Comparison of ENCODE assay signal across 7 mouse cellular contexts in genomic region chr17:5872506-5872905, GRCm38 (mm10). TPM values are rescaled to one million over a fixed set of nuclear protein-coding genes. Genes with fewer than 3 reads are reported as not detected.
A peak's percentile ranks its signal among the peaks of the same experiment; 100 is the strongest.
DNase-seq lines count a peak whose midpoint lies in the region; ATAC-seq and TF ChIP-seq lines count a peak whose summit lies in the region.

No protein-coding gene starts in this region.

- 0 out of 2 replicates have a peak overlapping the region, but pooled peaks have one; percentile 2 for H3K4me3 ChIP-seq in heart, embryonic 15.5 days
- no peak overlapping the region for H3K4me3 ChIP-seq in midbrain, postnatal 0 days (ENCODE audit: low read depth, low read length)

- ATAC-seq in heart, embryonic 15.5 days (replicated peaks; ENCODE audit: insufficient number of reproducible peaks, insufficient read depth, low FRiP score, low read depth), result peak; percentile 93
- 0 out of 2 replicates have a peak, but pooled peaks have one; percentile 38 for ATAC-seq in midbrain, postnatal 0 days (ENCODE audit: low FRiP score)

- 15% methylated on average over 12 of the region's 12 CpGs for WGBS in heart, embryonic 15.5 days
- 54% methylated on average over 12 of the region's 12 CpGs for WGBS in midbrain, postnatal 0 days

- H3K27me3 ChIP-seq in heart, embryonic 15.5 days, result no peaks in the 10 kb centered on the region
- no peaks in the 10 kb centered on the region for H3K27me3 ChIP-seq in midbrain, postnatal 0 days (ENCODE audit: insufficient read depth, low read length)

- H3K36me3 ChIP-seq in heart, embryonic 15.5 days, result no peaks in the 10 kb centered on the region
- no peaks in the 10 kb centered on the region for H3K36me3 ChIP-seq in midbrain, postnatal 0 days (ENCODE audit: insufficient read depth, low read length)

- peak; percentile 73 for DNase-seq in urinary bladder, postnatal 14 days (ENCODE audit: low spot score)
- no peak for DNase-seq in urinary bladder, postnatal 10 days (ENCODE audit: low spot score)
- DNase-seq in cerebellum, postnatal 14 days, result peak; percentile 75
- DNase-seq in kidney, postnatal 36 days, result peak; percentile 84 to 90
- peak; percentile 64 for DNase-seq in midbrain, postnatal 0 days (ENCODE audit: low spot score)
- no peak for DNase-seq in c-Kit-positive CD71-positive TER-119-positive erythroid progenitor cells, embryonic 14.5 days (ENCODE audit: low spot score)

- peaks cover 21% of the 10 kb centered on the region for H3K4me1 ChIP-seq in heart, embryonic 15.5 days (replicated peaks)
- H3K4me1 ChIP-seq in midbrain, postnatal 0 days (ENCODE audit: insufficient read depth, low read length), result no peaks in the 10 kb centered on the region

- no peaks in the 10 kb centered on the region for H3K9me3 ChIP-seq in heart, embryonic 15.5 days (replicated peaks)
- no peaks in the 10 kb centered on the region for H3K9me3 ChIP-seq in midbrain, postnatal 0 days (ENCODE audit: low read length)

- TF ChIP-seq CTCF in midbrain, postnatal 0 days (IDR thresholded peaks at IDR 0.05), result no peak

- H3K4me2 ChIP-seq in heart, embryonic 15.5 days, result peak overlapping the region; percentile 27
- H3K4me2 ChIP-seq in midbrain, postnatal 0 days (ENCODE audit: low read depth, low read length, poor library complexity, severe bottlenecking), result no peak overlapping the region

- H3K9ac ChIP-seq in heart, embryonic 15.5 days, result peak overlapping the region; percentile 17; the same call in 1 of the 2 replicates
- no peak overlapping the region for H3K9ac ChIP-seq in midbrain, postnatal 0 days (replicated peaks; ENCODE audit: low read length, poor library complexity, severe bottlenecking)

- peak overlapping the region; percentile 55 for H3K27ac ChIP-seq in heart, embryonic 15.5 days
- H3K27ac ChIP-seq in midbrain, postnatal 0 days (ENCODE audit: low read depth, low read length), result no peak overlapping the region

RNA-seq across cellular contexts. Expression of gene Snx9, which starts 31.4 kb away (rescaled TPM):
- polyA plus RNA-seq in heart, embryonic 15.5 days (2015; fragmentation: Nextera tagmentation; extraction: Ambion mirVana), result 21.1 and 22.2 TPM in 2 replicates
- 10.4 and 11.3 TPM in 2 replicates for total RNA-seq in midbrain, postnatal 0 days (2014; rRNA removed)
- 4.8 and 5.3 TPM in 2 replicates for polyA plus RNA-seq in midbrain, postnatal 0 days (2015; fragmentation: Nextera tagmentation; extraction: Ambion mirVana)

Comparison
In these comparisons a context has a peak if more than half of its experiments do, and no peak if none do; other contexts are left out.
1. DNase-seq: peak in urinary bladder, postnatal 14 days (single experiment), cerebellum, postnatal 14 days (2 of 2), kidney, postnatal 36 days (2 of 2) and midbrain, postnatal 0 days (single experiment); none in urinary bladder, postnatal 10 days (single experiment) and c-Kit-positive CD71-positive TER-119-positive erythroid progenitor cells, embryonic 14.5 days (single experiment).